Mouse (Mus musculus) testis, adult 2 months (tissue): ENCODE measurements around the gene Ptgir.

Experiments used
- CTCF ChIP-seq: fragments of 200-500 bp; IDR thresholded peaks from 2 replicates; pipeline ENCODE4 v1.5.1; 2012; ENCODE audit warnings: low read depth, mild to moderate bottlenecking, inconsistent platforms, low read length, moderate library complexity; ENCODE audit not compliant: control insufficient read depth, insufficient read depth, insufficient replicate concordance
- POLR2A ChIP-seq: fragments of 200-500 bp; IDR thresholded peaks from 2 replicates; pipeline ENCODE4 v1.6.1; 2012; ENCODE audit warnings: low read depth, mild to moderate bottlenecking, inconsistent platforms, low read length, moderate library complexity; ENCODE audit not compliant: control insufficient read depth

GRCm38 (mm10) chr7:16877717-16878116 lies 28.6 kb upstream of the Ptgir start:
- TF ChIP-seq CTCF (no peak), POLR2A (no peak)
